Mouse (Mus musculus): ENCODE data around the gene Nexn. TPM values are rescaled to one million over a fixed set of nuclear protein-coding genes. Genes with fewer than 3 reads are reported as not detected.

Gene Nexn
- not detected for total RNA-seq (2023)

GRCm38 (mm10) chr3:152266036-152266421 lies at the start of gene Nexn:
Gene Nexn, minus strand, starts transcription at chr3:152266350.

GRCm38 (mm10) chr3:152209967-152210634 lies 56.0 kb downstream of the Nexn start, which contains the start of the genes Dnajb4 and Fubp1:
Gene Dnajb4, minus strand, starts transcription at chr3:152210302.
Gene Fubp1, plus strand, starts transcription at chr3:152210422.

Other genes with a start within 250 kb of the Nexn start
- gene Gipc2, start 100.1 kb downstream of the Nexn start, total RNA-seq (2023): not detected
- 10 to 100 TPM; 16.2 to 20.5 TPM for gene Dnajb4, start 56.0 kb downstream of the Nexn start, total RNA-seq (2023)
- 10 to 100 TPM; 59.7 to 69.1 TPM for gene Fubp1, start 55.9 kb downstream of the Nexn start, total RNA-seq (2023)
- 1 to 10 TPM; 4.5 to 6.6 TPM for gene Miga1, start 74.1 kb upstream of the Nexn start, total RNA-seq (2023)
- 10 to 100 TPM; 51.4 to 57.1 TPM for gene Usp33, start 80.1 kb upstream of the Nexn start, total RNA-seq (2023)
- 10 to 100 TPM; 21.5 to 24.3 TPM for gene Zzz3, start 129.1 kb upstream of the Nexn start, total RNA-seq (2023)

Data from neutrophil, adult 83 days (primary cell).